ENCODE assay signal across 8 mouse cellular contexts in the genomic region with DNA sequence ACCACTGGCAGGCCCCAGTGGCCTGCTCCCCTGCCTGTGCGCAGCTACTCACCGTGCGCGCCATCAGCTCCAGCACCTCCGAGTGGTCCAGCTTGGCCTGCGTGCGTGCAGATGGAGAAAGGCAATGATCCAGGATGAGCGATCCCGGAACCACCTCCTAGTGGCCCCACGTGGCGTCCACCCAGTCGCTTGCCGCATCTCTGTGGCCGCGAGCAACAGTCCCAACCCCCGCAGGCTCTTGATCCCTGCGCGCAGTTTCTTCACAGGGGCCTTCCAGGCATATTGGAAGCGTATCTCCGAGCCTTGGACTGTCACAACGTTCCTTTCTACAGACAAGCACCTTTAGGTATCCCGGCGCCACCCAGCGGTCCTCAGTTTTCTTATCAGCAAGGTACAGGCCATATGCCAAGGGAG. TPM values are rescaled to one million over a fixed set of nuclear protein-coding genes. Genes with fewer than 3 reads are reported as not detected.
DNase-seq lines count a peak whose midpoint lies in the region; ATAC-seq and TF ChIP-seq lines count a peak whose summit lies in the region.

No protein-coding gene starts in this region.

- 0 out of 2 replicates have a peak, but pooled peaks have one; percentile 15 for TF ChIP-seq CTCF in kidney, adult 2 months (conservative IDR thresholded peaks at IDR 0.05; ENCODE audit: insufficient read depth, insufficient read length, low read depth, low read length)
- no peak for TF ChIP-seq CTCF in heart, postnatal 0 days (IDR thresholded peaks at IDR 0.05; ENCODE audit: low read depth)

- no peaks in the 10 kb centered on the region for H3K9me3 ChIP-seq in heart, postnatal 0 days (replicated peaks; ENCODE audit: control insufficient read depth, low read length)
- H3K9me3 ChIP-seq in midbrain, embryonic 12.5 days: no peaks in the 10 kb centered on the region

- no peak for DNase-seq in kidney, adult 2 months
- no peak for DNase-seq in kidney, adult 8-10 months
- peak; percentile 61 to 66 for DNase-seq in cerebellum, postnatal 14 days
- DNase-seq in heart, postnatal 0 days (ENCODE audit: low spot score): no peak
- DNase-seq in left cerebral cortex, adult 18-20 months (ENCODE audit: low spot score in 2 of 2): peak; percentile 12 to 36
- DNase-seq in thymus, postnatal 25 days: peak; percentile 3
- no peak for DNase-seq in gastrocnemius, adult 18-20 months (ENCODE audit: low spot score)

- H3K4me1 ChIP-seq in kidney, adult 2 months (ENCODE audit: control insufficient read depth, insufficient read depth, low read length): no peaks in the 10 kb centered on the region
- no peaks in the 10 kb centered on the region for H3K4me1 ChIP-seq in heart, postnatal 0 days (ENCODE audit: control insufficient read depth, insufficient read depth)
- H3K4me1 ChIP-seq in midbrain, embryonic 12.5 days: no peaks in the 10 kb centered on the region

- peak overlapping the region; percentile 45 for H3K4me2 ChIP-seq in heart, postnatal 0 days (ENCODE audit: low read depth, low read length)
- H3K4me2 ChIP-seq in midbrain, embryonic 12.5 days (replicated peaks): peak overlapping the region; percentile 54

- no peak overlapping the region for H3K27ac ChIP-seq in kidney, adult 2 months (ENCODE audit: insufficient read depth, low read depth, low read length)
- H3K27ac ChIP-seq in heart, postnatal 0 days (ENCODE audit: low read depth): no peak overlapping the region
- no peak overlapping the region for H3K27ac ChIP-seq in midbrain, embryonic 12.5 days (replicated peaks)

- ATAC-seq in heart, postnatal 0 days (ENCODE audit: insufficient read depth, low read depth): no peak
- ATAC-seq in midbrain, embryonic 12.5 days (ENCODE audit: low FRiP score, low read depth): no peak

- WGBS in kidney, adult 2 months: 2% methylated on average over 24 of the region's 24 CpGs
- 19% methylated on average over 24 of the region's 24 CpGs for WGBS in heart, postnatal 0 days
- 24% methylated on average over 24 of the region's 24 CpGs for WGBS in midbrain, embryonic 12.5 days

- no peak for TF ChIP-seq EP300 in heart, postnatal 0 days (IDR thresholded peaks at IDR 0.05; ENCODE audit: low read depth)

- TF ChIP-seq POLR2A in kidney, adult 2 months (IDR thresholded peaks at IDR 0.05; ENCODE audit: low read depth, low read length): no peak

- no peaks in the 10 kb centered on the region for H3K27me3 ChIP-seq in kidney, adult 2 months (replicated peaks; ENCODE audit: control insufficient read depth, insufficient read depth, low read length)
- peaks cover 7% of the 10 kb centered on the region; the same call in 1 of the 2 replicates for H3K27me3 ChIP-seq in heart, postnatal 0 days (ENCODE audit: control insufficient read depth, insufficient read depth, low read length)
- peaks cover 23% of the 10 kb centered on the region for H3K27me3 ChIP-seq in midbrain, embryonic 12.5 days

- no peak overlapping the region for H3K4me3 ChIP-seq in kidney, adult 2 months (ENCODE audit: insufficient read depth, low read depth, low read length)
- H3K4me3 ChIP-seq in heart, postnatal 0 days (ENCODE audit: low read depth, low read length): no peak overlapping the region
- H3K4me3 ChIP-seq in midbrain, embryonic 12.5 days: peak overlapping the region; percentile 37

- no peak overlapping the region for H3K9ac ChIP-seq in heart, postnatal 0 days (replicated peaks; ENCODE audit: low read depth, low read length)
- H3K9ac ChIP-seq in midbrain, embryonic 12.5 days (replicated peaks): 0 out of 2 replicates have a peak overlapping the region, but pooled peaks have one; percentile 20

- no peaks in the 10 kb centered on the region for H3K36me3 ChIP-seq in kidney, adult 2 months (ENCODE audit: control insufficient read depth, insufficient read depth, low read length)
- no peaks in the 10 kb centered on the region for H3K36me3 ChIP-seq in heart, postnatal 0 days (replicated peaks; ENCODE audit: control insufficient read depth, insufficient read depth, low read length)
- H3K36me3 ChIP-seq in midbrain, embryonic 12.5 days: no peaks in the 10 kb centered on the region

RNA-seq across cellular contexts. Expression of a gene that starts 27.0 kb away (rescaled TPM):
- 0.75 and 1.1 TPM in 2 replicates for polyA plus RNA-seq in kidney, adult 2 months (2012; rRNA removed)
- 0.08 and 2.0 TPM in 2 replicates for total RNA-seq in heart, postnatal 0 days (2014; rRNA removed; ENCODE audit: low replicate concordance)
- polyA plus RNA-seq in heart, postnatal 0 days (2015; fragmentation: Nextera tagmentation; extraction: Ambion mirVana): 5.6 and 6.8 TPM in 2 replicates
- 10 to 100 TPM; 10.3 to 12.5 TPM for total RNA-seq in left cerebral cortex, adult 18-20 months (2021)
- polyA plus RNA-seq in midbrain, embryonic 12.5 days (2016; fragmentation: Nextera tagmentation; extraction: Ambion mirVana): 7.3 and 7.6 TPM in 2 replicates
- 1 to 10 TPM in 1 of 2 experiments, under 1 TPM in 1; 0.95 to 1.2 TPM for total RNA-seq in gastrocnemius, adult 18-20 months (2021)

Comparison
In these comparisons a context has a peak if more than half of its experiments do, and no peak if none do; other contexts are left out.
1. DNase-seq: peak in cerebellum, postnatal 14 days (2 of 2), left cerebral cortex, adult 18-20 months (2 of 2) and thymus, postnatal 25 days (single experiment); none in kidney, adult 2 months (single experiment), kidney, adult 8-10 months (0 of 2), heart, postnatal 0 days (single experiment) and gastrocnemius, adult 18-20 months (single experiment).